Mouse (Mus musculus) cerebellum, adult 11-12 months (tissue): ENCODE measurements around the gene 5430419D17Rik.

Experiments used
- DNase-seq: peaks from one replicate; pipeline ENCODE4 v3.0.0; 2022

5430419D17Rik gene

GRCm38 (mm10) chr7:131317587-131317986, 143.4 kb downstream of the 5430419D17Rik start:
- DNase-seq: no peak

GRCm38 (mm10) chr7:131318340-131318739, 144.1 kb downstream of the 5430419D17Rik start:
- no peak for DNase-seq

GRCm38 (mm10) chr7:131322192-131322591, 148.0 kb downstream of the 5430419D17Rik start, which contains the start of gene Cuzd1:
Gene Cuzd1, minus strand, starts transcription at chr7:131322292.
- no peak for DNase-seq

- DNase-seq: no peak
Observed at GRCm38 (mm10) chr7:131327054-131327453, 152.9 kb downstream of the 5430419D17Rik start.

GRCm38 (mm10) chr7:131329416-131329815, 155.2 kb downstream of the 5430419D17Rik start, which contains the start of gene Fam24b:
Gene Fam24b, minus strand, starts transcription at chr7:131329516.
- no peak for DNase-seq

GRCm38 (mm10) chr7:131331688-131332087, 157.5 kb downstream of the 5430419D17Rik start:
- no peak for DNase-seq

GRCm38 (mm10) chr7:131333564-131333963, 159.4 kb downstream of the 5430419D17Rik start, which contains the start of gene Fam24a:
Gene Fam24a, plus strand, starts transcription at chr7:131333864.
- no peak for DNase-seq

GRCm38 (mm10) chr7:131337502-131338068, 163.4 kb downstream of the 5430419D17Rik start:
- no peak for DNase-seq

- DNase-seq: peak; percentile 11
Observed at GRCm38 (mm10) chr7:131345856-131346541, 171.8 kb downstream of the 5430419D17Rik start.
